Mouse (Mus musculus) liver, embryonic 11.5 days (tissue): Measurements from ENCODE around the gene Meox2. TPM values are rescaled to one million over a fixed set of nuclear protein-coding genes. Genes with fewer than 3 reads are reported as not detected.
"Not testable (repeated sequence)": the region's sequence is repeated elsewhere in the genome, so short reads cannot be mapped to it uniquely, and the experiment has no call there.

Experiments used
- ATAC-seq: fragments of 200-750 bp; cut with Nextera tagmentation; replicated peaks from 2 replicates; pipeline ENCODE4 v1.8.0; 2017; ENCODE audit warnings: moderate number of reproducible peaks, mild to moderate bottlenecking, moderate TSS enrichment, moderate library complexity; ENCODE audit not compliant: low FRiP score
- DNase-seq: peaks from one replicate; pipeline ENCODE4 v3.0.0-alpha.2; 2017; ENCODE audit warnings: low spot score
- H3K27ac ChIP-seq: fragments of 300-500 bp; sonication (generic); 2 replicates; pipeline ENCODE4 v1.5.1; 2014; ENCODE audit warnings: mild to moderate bottlenecking, low read depth, low read length, control low read depth
- H3K27me3 ChIP-seq: fragments of 300-500 bp; sonication (generic); replicated peaks from 2 replicates; pipeline ENCODE4 v1.6.1; 2014; ENCODE audit warnings: low read length, mixed read lengths; ENCODE audit not compliant: control insufficient read depth, insufficient read depth
- H3K36me3 ChIP-seq: fragments of 300-500 bp; sonication (generic); 2 replicates; pipeline ENCODE4 v1.6.1; 2014; ENCODE audit warnings: mild to moderate bottlenecking, low read length, moderate library complexity, mixed read lengths; ENCODE audit not compliant: control insufficient read depth, insufficient read depth
- H3K4me1 ChIP-seq: fragments of 300-500 bp; sonication (generic); replicated peaks from 2 replicates; pipeline ENCODE4 v1.6.1; 2014; ENCODE audit warnings: low read length, mixed read lengths; ENCODE audit not compliant: control insufficient read depth, insufficient read depth
- H3K4me2 ChIP-seq: fragments of 300-500 bp; sonication (generic); 2 replicates; pipeline ENCODE4 v1.6.1; 2014; ENCODE audit warnings: mild to moderate bottlenecking, control low read depth, moderate library complexity
- H3K4me3 ChIP-seq: fragments of 300-500 bp; sonication (generic); 2 replicates; pipeline ENCODE4 v1.5.1; 2014; ENCODE audit warnings: low read depth, low read length, control low read depth
- H3K9ac ChIP-seq: fragments of 300-500 bp; sonication (generic); 2 replicates; pipeline ENCODE4 v1.6.1; 2014; ENCODE audit warnings: low read depth, low read length, control low read depth
- H3K9me3 ChIP-seq: fragments of 300-500 bp; sonication (generic); 2 replicates; pipeline ENCODE4 v1.6.1; 2016; ENCODE audit warnings: low read length, inconsistent platforms, mixed read lengths; ENCODE audit not compliant: control insufficient read depth
- WGBS: fragments of 180-500 bp; shearing (Covaris S2); extraction: QIAGEN DNeasy Blood & Tissue Kit; methylation state at CpG from one replicate; pipeline ENCODE4 v1.1.7; 2014; 5-methylcytosine and 5-hydroxymethylcytosine counted together
- polyA plus RNA-seq: library from polyadenylated mRNA; unstranded; fragments of >200 nt; fragmentation: Nextera tagmentation; extraction: Ambion mirVana; gene quantifications from 2 replicates; pipeline ENCODE4 v1.2.1, GENCODE M21; 2014

Gene Meox2
- 0.92 and 1.7 TPM in 2 replicates for polyA plus RNA-seq

GRCm38 (mm10) chr12:37108390-37108738 is at the start of gene Meox2:
TSS of gene Meox2 (plus strand) at chr12:37108540.
- Histone ChIP-seq H3K4me1 (no peaks in the 10 kb centered on the region; the same call in 1 of the 2 replicates), H3K27ac (no peak within 1 kb of the TSS), H3K4me3 (peak within 1 kb of the TSS; percentile 35), H3K36me3 (no peaks in the 10 kb centered on the region), H3K9ac (no peak within 1 kb of the TSS), H3K27me3 (peaks cover 35% of the 10 kb centered on the region), H3K4me2 (peak within 1 kb of the TSS; percentile 66), H3K9me3 (no peaks in the 10 kb centered on the region)
- DNase-seq (peak; percentile 48), ATAC-seq (peak; percentile 36; the same call in 1 of the 2 replicates)
- WGBS = 1% methylated on average over 12 of the region's 12 CpGs

- H3K4me2 ChIP-seq = no peak overlapping the region
- 49% methylated on average over 3 of the region's 3 CpGs for WGBS
- no peak overlapping the region for H3K27ac ChIP-seq
- ATAC-seq (no peak), DNase-seq (no peak)
- H3K4me1 ChIP-seq = no peaks in the 10 kb centered on the region
- no peaks in the 10 kb centered on the region for H3K36me3 ChIP-seq
- no peak overlapping the region for H3K4me3 ChIP-seq
- no peaks in the 10 kb centered on the region for H3K27me3 ChIP-seq
- no peak overlapping the region for H3K9ac ChIP-seq
- no peaks in the 10 kb centered on the region for H3K9me3 ChIP-seq
These were observed 35.7 kb upstream of the Meox2 start for GRCm38 (mm10) chr12:37072636-37073035.

- Histone ChIP-seq H3K4me1 (no peaks in the 10 kb centered on the region), H3K27me3 (no peaks in the 10 kb centered on the region), H3K9ac (no peak overlapping the region), H3K36me3 (no peaks in the 10 kb centered on the region), H3K9me3 (no peaks in the 10 kb centered on the region), H3K4me3 (no peak overlapping the region), H3K27ac (no peak overlapping the region), H3K4me2 (no peak overlapping the region)
- no peak for ATAC-seq
- DNase-seq = no peak
- WGBS = 58% methylated on average over 1 of the region's 1 CpGs
These were observed 31.0 kb upstream of the Meox2 start for GRCm38 (mm10) chr12:37077308-37077707.

- not testable (repeated sequence) for ATAC-seq, H3K9ac ChIP-seq, H3K27ac ChIP-seq, DNase-seq, H3K27me3 ChIP-seq, H3K36me3 ChIP-seq, H3K4me2 ChIP-seq, H3K9me3 ChIP-seq, H3K4me3 ChIP-seq, H3K4me1 ChIP-seq
- 56% methylated on average over 5 of the region's 5 CpGs for WGBS
These were observed 28.3 kb upstream of the Meox2 start for GRCm38 (mm10) chr12:37080005-37080404.

GRCm38 (mm10) chr12:37106541-37106940 is 1.8 kb upstream of the Meox2 start:
- peaks cover 35% of the 10 kb centered on the region for H3K27me3 ChIP-seq
- H3K27ac ChIP-seq = no peak overlapping the region
- H3K36me3 ChIP-seq = no peaks in the 10 kb centered on the region
- H3K4me1 ChIP-seq = no peaks in the 10 kb centered on the region; the same call in 1 of the 2 replicates
- no peak for ATAC-seq
- WGBS = 45% methylated on average over 8 of the region's 8 CpGs
- no peaks in the 10 kb centered on the region for H3K9me3 ChIP-seq
- H3K4me3 ChIP-seq = no peak overlapping the region
- no peak for DNase-seq
- H3K9ac ChIP-seq = no peak overlapping the region
- no peak overlapping the region for H3K4me2 ChIP-seq

- WGBS = 35% methylated on average over 2 of the region's 2 CpGs
- H3K4me3 ChIP-seq = no peak overlapping the region
- no peak for ATAC-seq
These were observed 1.2 kb upstream of the Meox2 start for GRCm38 (mm10) chr12:37107150-37107549.

GRCm38 (mm10) chr12:37107713-37108389 is 489 bp upstream of the Meox2 start:
- Histone ChIP-seq H3K9me3 (no peaks in the 10 kb centered on the region), H3K4me1 (no peaks in the 10 kb centered on the region; the same call in 1 of the 2 replicates), H3K27me3 (peaks cover 35% of the 10 kb centered on the region), H3K27ac (no peak overlapping the region), H3K36me3 (no peaks in the 10 kb centered on the region), H3K4me3 (peak overlapping the region; percentile 35; the same call in 1 of the 2 replicates), H3K4me2 (peak overlapping the region; percentile 66), H3K9ac (no peak overlapping the region)
- ATAC-seq = no peak
- DNase-seq = no peak
- WGBS = 19% methylated on average over 20 of the region's 20 CpGs

More at GRCm38 (mm10) chr12:37107150-37107549, 1.2 kb upstream of the Meox2 start:
- Histone ChIP-seq H3K27ac (no peak overlapping the region), H3K9ac (no peak overlapping the region), H3K27me3 (peaks cover 35% of the 10 kb centered on the region), H3K9me3 (no peaks in the 10 kb centered on the region), H3K36me3 (no peaks in the 10 kb centered on the region), H3K4me2 (no peak overlapping the region), H3K4me1 (no peaks in the 10 kb centered on the region; the same call in 1 of the 2 replicates)
- DNase-seq = no peak

- Histone ChIP-seq H3K9ac (no peak overlapping the region), H3K27ac (no peak overlapping the region), H3K4me1 (no peaks in the 10 kb centered on the region; the same call in 1 of the 2 replicates), H3K4me3 (peak overlapping the region; percentile 35), H3K4me2 (peak overlapping the region; percentile 66), H3K36me3 (no peaks in the 10 kb centered on the region), H3K9me3 (no peaks in the 10 kb centered on the region), H3K27me3 (peaks cover 35% of the 10 kb centered on the region)
- WGBS = 1% methylated on average over 29 of the region's 29 CpGs
- peak; percentile 38 for DNase-seq
- ATAC-seq = no peak
These were observed 606 bp downstream of the Meox2 start for GRCm38 (mm10) chr12:37108819-37109473.
